Mouse (Mus musculus): ENCODE measurements around the gene Gm7030. TPM values are rescaled to one million over a fixed set of nuclear protein-coding genes. Genes with fewer than 3 reads are reported as not detected.
"Not testable (repeated sequence)": the region's sequence is repeated elsewhere in the genome, so short reads cannot be mapped to it uniquely, and the experiment has no call there.

Gm7030 gene
- polyA plus RNA-seq, 1 experiment from 2014 or later, result not detected

GRCm38 (mm10) chr17:36154271-36155149 is 25.3 kb upstream of the Gm7030 start:
- no peak for ATAC-seq
- TF ChIP-seq EP300 (IDR thresholded peaks at IDR 0.05; ENCODE audit: low read depth) (no peak), CTCF (IDR thresholded peaks at IDR 0.05; ENCODE audit: low read depth) (no peak)
- DNase-seq, result no peak
- Histone ChIP-seq H3K36me3 (replicated peaks; ENCODE audit: insufficient read depth, low read length) (no peaks in the 10 kb centered on the region), H3K27ac (ENCODE audit: low read depth) (no peak overlapping the region), H3K4me3 (ENCODE audit: low read depth, low read length) (no peak overlapping the region), H3K27me3 (ENCODE audit: insufficient read depth, low read length) (peaks cover 27% of the 10 kb centered on the region), H3K4me2 (ENCODE audit: low read depth, low read length) (no peak overlapping the region), H3K9me3 (ENCODE audit: low read length) (no peaks in the 10 kb centered on the region), H3K4me1 (ENCODE audit: insufficient read depth) (no peaks in the 10 kb centered on the region), H3K9ac (replicated peaks) (no peak overlapping the region)
- 17% methylated on average over 3 of the region's 3 CpGs for WGBS (ENCODE audit: insufficient replicate concordance)

GRCm38 (mm10) chr17:36151200-36151599 is 22.0 kb upstream of the Gm7030 start:
- not testable (repeated sequence) for H3K4me1 ChIP-seq (ENCODE audit: insufficient read depth); DNase-seq; H3K36me3 ChIP-seq (replicated peaks; ENCODE audit: insufficient read depth, low read length); H3K4me2 ChIP-seq (ENCODE audit: low read depth, low read length); H3K27ac ChIP-seq (ENCODE audit: low read depth); H3K9me3 ChIP-seq (ENCODE audit: low read length); H3K9ac ChIP-seq (replicated peaks); ATAC-seq; H3K4me3 ChIP-seq (ENCODE audit: low read depth, low read length)
- 42% methylated on average over 4 of the region's 4 CpGs for WGBS (ENCODE audit: insufficient replicate concordance)
- H3K27me3 ChIP-seq (ENCODE audit: insufficient read depth, low read length), result peaks cover 21% of the 10 kb centered on the region

- DNase-seq; H3K9me3 ChIP-seq (ENCODE audit: low read length); H3K4me3 ChIP-seq (ENCODE audit: low read depth, low read length); H3K27ac ChIP-seq (ENCODE audit: low read depth); H3K4me1 ChIP-seq (ENCODE audit: insufficient read depth); ATAC-seq; H3K4me2 ChIP-seq (ENCODE audit: low read depth, low read length); H3K9ac ChIP-seq (replicated peaks); H3K36me3 ChIP-seq (replicated peaks; ENCODE audit: insufficient read depth, low read length): not testable (repeated sequence)
- H3K27me3 ChIP-seq (ENCODE audit: insufficient read depth, low read length), result peaks cover 32% of the 10 kb centered on the region
- WGBS (ENCODE audit: insufficient replicate concordance), result 84% methylated on average over 5 of the region's 5 CpGs
Measured at GRCm38 (mm10) chr17:36148468-36148867, 19.2 kb upstream of the Gm7030 start.

- not testable (repeated sequence) for H3K9ac ChIP-seq (replicated peaks); H3K36me3 ChIP-seq (replicated peaks; ENCODE audit: insufficient read depth, low read length); H3K9me3 ChIP-seq (ENCODE audit: low read length); H3K4me1 ChIP-seq (ENCODE audit: insufficient read depth); H3K27ac ChIP-seq (ENCODE audit: low read depth); DNase-seq; H3K4me3 ChIP-seq (ENCODE audit: low read depth, low read length); H3K4me2 ChIP-seq (ENCODE audit: low read depth, low read length); ATAC-seq
- peaks cover 26% of the 10 kb centered on the region for H3K27me3 ChIP-seq (ENCODE audit: insufficient read depth, low read length)
- 67% methylated on average over 1 of the region's 1 CpGs for WGBS (ENCODE audit: insufficient replicate concordance)
Measured at GRCm38 (mm10) chr17:36146937-36147336, 17.7 kb upstream of the Gm7030 start.

- not testable (repeated sequence) for H3K36me3 ChIP-seq (replicated peaks; ENCODE audit: insufficient read depth, low read length); DNase-seq; H3K4me1 ChIP-seq (ENCODE audit: insufficient read depth); ATAC-seq; H3K9me3 ChIP-seq (ENCODE audit: low read length); H3K9ac ChIP-seq (replicated peaks); H3K27ac ChIP-seq (ENCODE audit: low read depth)
- peak overlapping the region; percentile 57 for H3K4me3 ChIP-seq (ENCODE audit: low read depth, low read length)
- H3K27me3 ChIP-seq (ENCODE audit: insufficient read depth, low read length), result peaks cover 26% of the 10 kb centered on the region
- WGBS (ENCODE audit: insufficient replicate concordance), result 4% methylated on average over 13 of the region's 13 CpGs
- peak overlapping the region; percentile 75 for H3K4me2 ChIP-seq (ENCODE audit: low read depth, low read length)
Measured at GRCm38 (mm10) chr17:36145861-36146156, 16.6 kb upstream of the Gm7030 start.

- Histone ChIP-seq H3K27ac (ENCODE audit: low read depth) (no peak overlapping the region), H3K27me3 (ENCODE audit: insufficient read depth, low read length) (peaks cover 26% of the 10 kb centered on the region), H3K9ac (replicated peaks) (peak overlapping the region; percentile 16; the same call in 1 of the 2 replicates), H3K4me2 (ENCODE audit: low read depth, low read length) (peak overlapping the region; percentile 75), H3K9me3 (ENCODE audit: low read length) (no peaks in the 10 kb centered on the region), H3K4me1 (ENCODE audit: insufficient read depth) (0 out of 2 replicates have a peak, but pooled peaks cover 5% of the 10 kb centered on the region), H3K4me3 (ENCODE audit: low read depth, low read length) (peak overlapping the region; percentile 57), H3K36me3 (replicated peaks; ENCODE audit: insufficient read depth, low read length) (no peaks in the 10 kb centered on the region)
- ATAC-seq (peak; percentile 56; the same call in 1 of the 2 replicates), DNase-seq (peak; percentile 25)
- WGBS (ENCODE audit: insufficient replicate concordance), result 3% methylated on average over 73 of the region's 78 CpGs
- no peak for TF ChIP-seq CTCF (IDR thresholded peaks at IDR 0.05; ENCODE audit: low read depth)
Measured at GRCm38 (mm10) chr17:36145111-36145860, 16.1 kb upstream of the Gm7030 start.

GRCm38 (mm10) chr17:36136299-36136848 is 7.1 kb upstream of the Gm7030 start:
- not testable (repeated sequence) for H3K4me1 ChIP-seq (ENCODE audit: insufficient read depth); H3K4me2 ChIP-seq (ENCODE audit: low read depth, low read length); ATAC-seq; H3K27ac ChIP-seq (ENCODE audit: low read depth); H3K4me3 ChIP-seq (ENCODE audit: low read depth, low read length); H3K9ac ChIP-seq (replicated peaks); H3K27me3 ChIP-seq (ENCODE audit: insufficient read depth, low read length); H3K9me3 ChIP-seq (ENCODE audit: low read length); H3K36me3 ChIP-seq (replicated peaks; ENCODE audit: insufficient read depth, low read length); DNase-seq
- WGBS (ENCODE audit: insufficient replicate concordance), result 81% methylated on average over 1 of the region's 1 CpGs

GRCm38 (mm10) chr17:36135421-36136231 is 6.4 kb upstream of the Gm7030 start:
- H3K4me2 ChIP-seq (ENCODE audit: low read depth, low read length); H3K27ac ChIP-seq (ENCODE audit: low read depth); ATAC-seq; H3K4me3 ChIP-seq (ENCODE audit: low read depth, low read length); DNase-seq; H3K9me3 ChIP-seq (ENCODE audit: low read length); H3K9ac ChIP-seq (replicated peaks); H3K27me3 ChIP-seq (ENCODE audit: insufficient read depth, low read length); H3K36me3 ChIP-seq (replicated peaks; ENCODE audit: insufficient read depth, low read length); H3K4me1 ChIP-seq (ENCODE audit: insufficient read depth): not testable (repeated sequence)
